8 mouse cellular contexts compared by ENCODE assay signal in the genomic region with DNA sequence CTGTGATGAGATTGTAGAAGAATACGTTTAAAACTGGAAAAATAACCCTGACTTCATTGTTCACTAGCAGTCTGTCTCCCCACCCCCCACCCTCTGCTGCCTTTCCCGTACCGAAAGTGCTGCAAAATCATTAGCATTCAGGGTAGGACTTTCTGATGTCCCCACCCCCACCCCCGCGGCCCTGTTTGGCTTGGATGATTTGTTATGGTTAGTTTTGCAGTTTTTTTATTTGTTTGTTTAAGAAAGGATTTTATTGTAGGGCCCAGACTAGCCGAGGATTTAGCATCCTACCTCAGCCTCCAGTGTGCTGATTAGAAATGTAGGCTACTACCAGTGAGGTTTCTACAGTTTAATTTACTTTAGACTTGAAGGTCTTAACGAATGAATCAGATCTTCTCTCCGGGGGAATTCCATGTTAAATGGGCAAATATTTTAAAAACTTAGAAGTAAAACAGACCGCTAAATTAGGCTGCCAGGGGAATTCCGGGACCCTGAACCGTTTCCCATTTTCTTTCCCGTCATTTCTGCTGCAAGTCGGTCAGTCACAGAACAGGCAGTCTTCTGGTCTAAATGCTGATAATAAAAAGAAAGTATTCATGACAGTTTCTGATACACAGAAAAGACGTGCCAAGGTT. TPM values are rescaled to one million over a fixed set of nuclear protein-coding genes. Genes with fewer than 3 reads are reported as not detected.
A peak's percentile ranks its signal among the peaks of the same experiment; 100 is the strongest.
DNase-seq lines count a peak whose midpoint lies in the region; ATAC-seq and TF ChIP-seq lines count a peak whose summit lies in the region.

No protein-coding gene starts in this region.

- H3K9ac ChIP-seq in heart, postnatal 0 days (replicated peaks; ENCODE audit: low read depth, low read length): peak overlapping the region; percentile 91
- peak overlapping the region; percentile 87 for H3K9ac ChIP-seq in liver, postnatal 0 days (replicated peaks)

- H3K36me3 ChIP-seq in C2C12 (ENCODE audit: control insufficient read depth, insufficient read depth): peaks cover 6% of the 10 kb centered on the region
- peaks cover 13% of the 10 kb centered on the region for H3K36me3 ChIP-seq in heart, postnatal 0 days (replicated peaks; ENCODE audit: control insufficient read depth, insufficient read depth, low read length)
- H3K36me3 ChIP-seq in liver, postnatal 0 days (replicated peaks; ENCODE audit: insufficient read depth, low read length): peaks cover 14% of the 10 kb centered on the region

- no peak for TF ChIP-seq CTCF in C2C12 (IDR thresholded peaks at IDR 0.05; ENCODE audit: control insufficient read depth, insufficient read depth, insufficient read length)
- TF ChIP-seq CTCF in heart, postnatal 0 days (IDR thresholded peaks at IDR 0.05; ENCODE audit: low read depth): no peak
- no peak for TF ChIP-seq CTCF in liver, postnatal 0 days (IDR thresholded peaks at IDR 0.05; ENCODE audit: low read depth)

- H3K79me2 ChIP-seq in C2C12 (ENCODE audit: control insufficient read depth, insufficient read depth): peaks cover 14% of the 10 kb centered on the region

- H3K4me3 ChIP-seq in C2C12 (ENCODE audit: insufficient read depth, poor library complexity, severe bottlenecking): peak overlapping the region; percentile 66
- H3K4me3 ChIP-seq in heart, postnatal 0 days (ENCODE audit: low read depth, low read length): peak overlapping the region; percentile 79
- peak overlapping the region; percentile 70 for H3K4me3 ChIP-seq in liver, postnatal 0 days (ENCODE audit: low read depth, low read length)

- TF ChIP-seq EP300 in heart, postnatal 0 days (IDR thresholded peaks at IDR 0.05; ENCODE audit: low read depth): no peak
- TF ChIP-seq EP300 in liver, postnatal 0 days (IDR thresholded peaks at IDR 0.05; ENCODE audit: low read depth): no peak

- no peak for ATAC-seq in heart, postnatal 0 days (ENCODE audit: insufficient read depth, low read depth)
- ATAC-seq in liver, postnatal 0 days: peak; percentile 15; the same call in 1 of the 2 replicates

- peak overlapping the region; percentile 18 for H3ac ChIP-seq in C2C12 (ENCODE audit: control insufficient read depth, insufficient read length, low read depth)

- 20% methylated on average over 14 of the region's 14 CpGs for WGBS in heart, postnatal 0 days
- 23% methylated on average over 14 of the region's 14 CpGs for WGBS in liver, postnatal 0 days (ENCODE audit: insufficient replicate concordance)

- peaks cover 9% of the 10 kb centered on the region for H3K4me1 ChIP-seq in heart, postnatal 0 days (ENCODE audit: control insufficient read depth, insufficient read depth)
- H3K4me1 ChIP-seq in liver, postnatal 0 days (ENCODE audit: insufficient read depth): peaks cover 11% of the 10 kb centered on the region

- H3K27me3 ChIP-seq in C2C12 (ENCODE audit: control insufficient read depth, insufficient read depth, insufficient read length): no peaks in the 10 kb centered on the region
- no peaks in the 10 kb centered on the region for H3K27me3 ChIP-seq in heart, postnatal 0 days (ENCODE audit: control insufficient read depth, insufficient read depth, low read length)
- H3K27me3 ChIP-seq in liver, postnatal 0 days (ENCODE audit: insufficient read depth, low read length): no peaks in the 10 kb centered on the region

- no peaks in the 10 kb centered on the region for H3K79me3 ChIP-seq in C2C12 (ENCODE audit: low read depth)

- no peaks in the 10 kb centered on the region for H3K9me3 ChIP-seq in heart, postnatal 0 days (replicated peaks; ENCODE audit: control insufficient read depth, low read length)
- no peaks in the 10 kb centered on the region for H3K9me3 ChIP-seq in liver, postnatal 0 days (ENCODE audit: low read length)

- peak overlapping the region; percentile 93 for H3K4me2 ChIP-seq in heart, postnatal 0 days (ENCODE audit: low read depth, low read length)
- H3K4me2 ChIP-seq in liver, postnatal 0 days (ENCODE audit: low read depth, low read length): peak overlapping the region; percentile 73

- DNase-seq in embryo, embryonic 10.5 days (ENCODE audit: low spot score): peak; percentile 79
- no peak for DNase-seq in embryo, embryonic 10 days (ENCODE audit: low spot score)
- DNase-seq in cerebellum, adult 9-11 months: peak; percentile 30
- DNase-seq in heart, postnatal 0 days (ENCODE audit: low spot score): peak; percentile 28
- DNase-seq in liver, postnatal 0 days: peak; percentile 67
- DNase-seq in yolk sac, embryonic 10.5 days (ENCODE audit: low spot score): peak; percentile 64
- DNase-seq in spleen, adult 18-20 months: no peak

- H3K27ac ChIP-seq in heart, postnatal 0 days (ENCODE audit: low read depth): peak overlapping the region; percentile 97
- H3K27ac ChIP-seq in liver, postnatal 0 days (ENCODE audit: low read depth): peak overlapping the region; percentile 98

TF ChIP-seq in C2C12, 6 proteins besides CTCF, POLR2A, EP300 and RAD21:
- no peak for TF ChIP-seq MYOD1 (IDR thresholded peaks at IDR 0.05; ENCODE audit: control insufficient read depth, insufficient read length, low read depth)
- no peak for TF ChIP-seq FOSL1 (IDR thresholded peaks at IDR 0.05; ENCODE audit: insufficient read depth, low read length, poor library complexity, severe bottlenecking)
- TF ChIP-seq CEBPB (IDR thresholded peaks at IDR 0.05; ENCODE audit: low read depth): no peak
- TF ChIP-seq MAX (IDR thresholded peaks at IDR 0.05): no peak
- TF ChIP-seq MYOG (IDR thresholded peaks at IDR 0.05; ENCODE audit: control insufficient read depth, extremely low read depth, insufficient read length): no peak
- no peak for TF ChIP-seq USF1 (IDR thresholded peaks at IDR 0.05; ENCODE audit: low read depth)

RNA-seq across cellular contexts. Expression of gene Birc2, which starts 1.1 kb away (rescaled TPM):
- 3.5 TPM for polyA plus RNA-seq in C2C12 (2012; fragmentation: generic; extraction: Trizol)
- 26.8 and 32.8 TPM in 2 replicates for total RNA-seq in heart, postnatal 0 days (2014; rRNA removed; ENCODE audit: low replicate concordance)
- polyA plus RNA-seq in heart, postnatal 0 days (2015; fragmentation: Nextera tagmentation; extraction: Ambion mirVana): 21.3 and 23.0 TPM in 2 replicates
- polyA plus RNA-seq in liver, postnatal 0 days (2015; fragmentation: Nextera tagmentation; extraction: Ambion mirVana): 11.8 and 13.8 TPM in 2 replicates

RNA-seq across cellular contexts. Expression of gene Birc3, which starts 35.1 kb away (rescaled TPM):
- 0.05 TPM for polyA plus RNA-seq in C2C12 (2012; fragmentation: generic; extraction: Trizol)
- total RNA-seq in heart, postnatal 0 days (2014; rRNA removed; ENCODE audit: low replicate concordance): 7.1 and 7.2 TPM in 2 replicates
- polyA plus RNA-seq in heart, postnatal 0 days (2015; fragmentation: Nextera tagmentation; extraction: Ambion mirVana): 3.9 and 4.4 TPM in 2 replicates
- 7.2 and 7.8 TPM in 2 replicates for polyA plus RNA-seq in liver, postnatal 0 days (2015; fragmentation: Nextera tagmentation; extraction: Ambion mirVana)

Comparison
In these comparisons a context has a peak if more than half of its experiments do, and no peak if none do; other contexts are left out.
1. DNase-seq: peak in embryo, embryonic 10.5 days (single experiment), cerebellum, adult 9-11 months (single experiment), heart, postnatal 0 days (single experiment), liver, postnatal 0 days (single experiment) and yolk sac, embryonic 10.5 days (single experiment); none in embryo, embryonic 10 days (single experiment) and spleen, adult 18-20 months (0 of 2).
2. Peak in every context shown above with its lines, with median percentiles within 50 percentile points of each other: H3K4me3 ChIP-seq.